Mouse (Mus musculus) myocyte (in vitro differentiated cells): ENCODE data around the gene Gtf2b. TPM values are rescaled to one million over a fixed set of nuclear protein-coding genes. Genes with fewer than 3 reads are reported as not detected.

Source experiments
- H3K27me3 ChIP-seq: one replicate; pipeline ENCODE4 v1.6.1; 2011; ENCODE audit not compliant: control insufficient read depth, insufficient read depth, insufficient read length
- H3K36me3 ChIP-seq: one replicate; pipeline ENCODE4 v1.6.1; 2011; ENCODE audit not compliant: control insufficient read depth, insufficient read depth
- H3K4me2 ChIP-seq: one replicate; pipeline ENCODE4 v1.6.1; 2011; ENCODE audit warnings: low read depth, control low read depth
- H3K4me3 ChIP-seq: one replicate; pipeline ENCODE4 v1.5.1; 2011; ENCODE audit warnings: mild to moderate bottlenecking, control low read depth, moderate library complexity
- H3K79me2 ChIP-seq: one replicate; pipeline ENCODE4 v1.6.1; 2011; ENCODE audit not compliant: control insufficient read depth, insufficient read depth
- H3ac ChIP-seq: one replicate; pipeline ENCODE4 v1.6.1; 2011; ENCODE audit not compliant: control insufficient read depth, insufficient read length
- CEBPB ChIP-seq: IDR thresholded peaks from 2 replicates; pipeline ENCODE4 v1.6.1; 2011; ENCODE audit warnings: mild to moderate bottlenecking, moderate library complexity; ENCODE audit not compliant: poor library complexity, insufficient read depth, severe bottlenecking
- E2F4 ChIP-seq: IDR thresholded peaks from one replicate; pipeline ENCODE4 v1.6.1; 2011; ENCODE audit warnings: mild to moderate bottlenecking, control low read depth, moderate library complexity; ENCODE audit not compliant: insufficient read depth
- MAX ChIP-seq: IDR thresholded peaks from one replicate; pipeline ENCODE4 v1.6.1; 2011; ENCODE audit warnings: low read depth, mild to moderate bottlenecking, control low read depth
- MYOD1 ChIP-seq, 3 experiments: IDR thresholded peaks; one replicate each; pipeline ENCODE4 v1.6.1; 2011; ENCODE audit warnings: control low read depth in 2 of 3, low read depth in 2 of 3, mild to moderate bottlenecking in 2 of 3, moderate library complexity in 1 of 3; ENCODE audit not compliant: insufficient read length in 2 of 3, control insufficient read depth in 1 of 3
- MYOG ChIP-seq, 3 experiments: IDR thresholded peaks; one replicate each; pipeline ENCODE4 v1.6.1; 2011; ENCODE audit warnings: control low read depth in 2 of 3, low read depth in 2 of 3, mild to moderate bottlenecking in 2 of 3; ENCODE audit not compliant: insufficient read length in 2 of 3, control insufficient read depth in 1 of 3, insufficient read depth in 1 of 3
- POLR2A ChIP-seq: IDR thresholded peaks from one replicate; pipeline ENCODE4 v1.6.1; 2011; ENCODE audit warnings: low read depth, mild to moderate bottlenecking, control low read depth, moderate library complexity; ENCODE audit not compliant: insufficient read length
- POLR2AphosphoS2 ChIP-seq: IDR thresholded peaks from one replicate; pipeline ENCODE4 v1.6.1; 2011; ENCODE audit warnings: low read depth, control low read depth; ENCODE audit not compliant: insufficient read length
- REST ChIP-seq: IDR thresholded peaks from one replicate; pipeline ENCODE4 v1.6.1; 2011; ENCODE audit warnings: mild to moderate bottlenecking, control low read depth, moderate library complexity; ENCODE audit not compliant: insufficient read depth, insufficient read length
- SRF ChIP-seq: IDR thresholded peaks from one replicate; pipeline ENCODE4 v1.6.1; 2011; ENCODE audit warnings: low read depth; ENCODE audit not compliant: control insufficient read depth, insufficient read length
- TCF12 ChIP-seq: IDR thresholded peaks from one replicate; pipeline ENCODE4 v1.6.1; 2011; ENCODE audit warnings: mild to moderate bottlenecking, control low read depth; ENCODE audit not compliant: poor library complexity, insufficient read depth, severe bottlenecking
- TCF3 ChIP-seq: IDR thresholded peaks from one replicate; pipeline ENCODE4 v1.6.1; 2011; ENCODE audit warnings: low read depth, control low read depth; ENCODE audit not compliant: insufficient read length
- USF1 ChIP-seq: IDR thresholded peaks from one replicate; pipeline ENCODE4 v1.6.1; 2011; ENCODE audit warnings: low read depth, mild to moderate bottlenecking, control low read depth, moderate library complexity
- polyA plus RNA-seq: library from polyadenylated mRNA; unstranded; fragments of >200 nt; fragmentation: generic; extraction: Trizol; gene quantifications from one replicate; pipeline ENCODE4 v1.2.1, GENCODE M21; 2012; ENCODE audit warnings: missing spikeins

The Gtf2b gene
- polyA plus RNA-seq, 1 experiment = 21.6 TPM

DNA sequence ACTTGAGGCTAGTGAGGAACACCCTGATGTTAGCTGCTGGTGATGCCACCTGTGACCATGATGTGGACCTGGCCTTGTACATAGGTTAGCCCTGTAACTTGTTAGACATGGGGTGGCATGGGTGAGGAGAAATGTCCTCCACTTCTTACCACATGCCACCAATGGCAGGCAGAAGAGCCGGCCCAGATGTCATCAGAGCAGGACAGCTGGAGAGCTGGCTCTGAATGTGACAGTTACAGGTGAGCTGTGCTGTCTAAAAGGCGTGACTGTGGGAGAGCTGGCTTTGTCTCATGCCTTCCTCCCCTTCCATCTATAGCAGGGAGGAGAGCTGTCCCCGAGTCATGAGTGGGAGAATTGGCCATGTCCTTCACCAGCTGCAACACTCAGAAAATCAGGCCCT lies 30.7 kb downstream of the Gtf2b start:
- Histone ChIP-seq H3ac (no peak overlapping the region), H3K4me2 (no peak overlapping the region), H3K36me3 (peaks cover 32% of the 10 kb centered on the region), H3K4me3 (no peak overlapping the region), H3K79me2 (no peaks in the 10 kb centered on the region), H3K27me3 (no peaks in the 10 kb centered on the region)
- TF ChIP-seq SRF = no peak
- TF ChIP-seq TCF12 = no peak
- no peak for TF ChIP-seq MYOD1 (IDR thresholded peaks at IDR 0.05; ENCODE audit: control insufficient read depth in 1 of 3, insufficient read length in 2 of 3, low read depth in 2 of 3)
- TF ChIP-seq E2F4 = no peak
- TF ChIP-seq REST = no peak
- no peak for TF ChIP-seq POLR2AphosphoS2
- TF ChIP-seq CEBPB = no peak
- TF ChIP-seq MYOG (IDR thresholded peaks at IDR 0.05; ENCODE audit: control insufficient read depth in 1 of 3, insufficient read depth in 1 of 3, insufficient read length in 2 of 3, low read depth in 2 of 3) = no peak
- TF ChIP-seq MAX = no peak
- no peak for TF ChIP-seq TCF3
- no peak for TF ChIP-seq POLR2A
- no peak for TF ChIP-seq USF1

DNA sequence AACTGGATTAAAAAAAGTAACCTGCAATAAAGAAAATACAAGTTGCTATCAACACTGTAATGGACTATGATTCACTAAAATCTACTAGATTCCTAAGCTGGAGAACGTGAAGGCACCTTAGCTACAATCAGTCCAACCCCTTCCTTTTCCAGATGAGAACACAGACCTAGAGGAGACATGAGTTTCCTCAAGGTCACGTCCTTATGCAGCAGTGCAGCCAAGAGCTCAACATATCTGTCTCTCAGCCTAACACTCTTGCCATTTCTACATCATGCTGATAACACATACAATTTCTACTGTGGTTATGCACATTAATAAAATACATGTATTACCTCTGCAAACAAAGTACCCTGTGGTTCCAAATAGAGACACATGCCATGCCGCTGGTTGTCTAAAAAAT lies 46.7 kb downstream of the Gtf2b start:
- H3K4me3 ChIP-seq = no peak overlapping the region
- no peak overlapping the region for H3ac ChIP-seq
- no peaks in the 10 kb centered on the region for H3K79me2 ChIP-seq
- H3K27me3 ChIP-seq = no peaks in the 10 kb centered on the region
- H3K4me2 ChIP-seq = no peak overlapping the region
- peaks cover 17% of the 10 kb centered on the region for H3K36me3 ChIP-seq
- TF ChIP-seq E2F4 = no peak
- no peak for TF ChIP-seq TCF12
- TF ChIP-seq REST = no peak
- TF ChIP-seq MYOD1 (IDR thresholded peaks at IDR 0.05; ENCODE audit: control insufficient read depth in 1 of 3, insufficient read length in 2 of 3, low read depth in 2 of 3) = no peak
- no peak for TF ChIP-seq MYOG (IDR thresholded peaks at IDR 0.05; ENCODE audit: control insufficient read depth in 1 of 3, insufficient read depth in 1 of 3, insufficient read length in 2 of 3, low read depth in 2 of 3)
- TF ChIP-seq CEBPB = no peak
- no peak for TF ChIP-seq MAX
- TF ChIP-seq SRF = no peak
- TF ChIP-seq POLR2AphosphoS2 = no peak
- no peak for TF ChIP-seq TCF3

GRCm38 (mm10) chr3:142817506-142817905 lies 52.7 kb downstream of the Gtf2b start:
- H3K27me3 ChIP-seq = no peaks in the 10 kb centered on the region
- no peak overlapping the region for H3K4me3 ChIP-seq
- TF ChIP-seq SRF (no peak), TCF12 (no peak), MYOG (IDR thresholded peaks at IDR 0.05; ENCODE audit: control insufficient read depth in 1 of 3, insufficient read depth in 1 of 3, insufficient read length in 2 of 3, low read depth in 2 of 3) (peak in 1 of 3 experiments; percentile 2), POLR2A (no peak), POLR2AphosphoS2 (no peak), MAX (no peak), USF1 (no peak), E2F4 (no peak), MYOD1 (IDR thresholded peaks at IDR 0.05; ENCODE audit: control insufficient read depth in 1 of 3, insufficient read length in 2 of 3, low read depth in 2 of 3) (peak in 1 of 3 experiments; percentile 4)
- H3K4me2 ChIP-seq = peak overlapping the region; percentile 57
- H3K36me3 ChIP-seq = peaks cover 5% of the 10 kb centered on the region
- H3K79me2 ChIP-seq = no peaks in the 10 kb centered on the region
- no peak overlapping the region for H3ac ChIP-seq

- no peak overlapping the region for H3K4me2 ChIP-seq
- no peak overlapping the region for H3ac ChIP-seq
- TF ChIP-seq TCF12 (no peak), TCF3 (no peak), SRF (no peak), MYOG (IDR thresholded peaks at IDR 0.05; ENCODE audit: control insufficient read depth in 1 of 3, insufficient read depth in 1 of 3, insufficient read length in 2 of 3, low read depth in 2 of 3) (no peak), POLR2AphosphoS2 (no peak), USF1 (no peak), POLR2A (no peak)
- H3K79me2 ChIP-seq = peaks cover 3% of the 10 kb centered on the region
- no peaks in the 10 kb centered on the region for H3K27me3 ChIP-seq
- no peaks in the 10 kb centered on the region for H3K36me3 ChIP-seq
- no peak overlapping the region for H3K4me3 ChIP-seq
Measured at GRCm38 (mm10) chr3:142823606-142824005, 58.8 kb downstream of the Gtf2b start.

- H3K79me2 ChIP-seq = peaks cover 3% of the 10 kb centered on the region
- H3K4me3 ChIP-seq = no peak overlapping the region
- H3K4me2 ChIP-seq = no peak overlapping the region
- no peak for TF ChIP-seq TCF3
- no peak for TF ChIP-seq TCF12
- TF ChIP-seq SRF = no peak
- no peak for TF ChIP-seq POLR2AphosphoS2
- TF ChIP-seq E2F4 = no peak
- TF ChIP-seq CEBPB = no peak
- no peak for TF ChIP-seq POLR2A
- no peak for TF ChIP-seq REST
- no peak for TF ChIP-seq MYOD1 (IDR thresholded peaks at IDR 0.05; ENCODE audit: control insufficient read depth in 1 of 3, insufficient read length in 2 of 3, low read depth in 2 of 3)
- no peak for TF ChIP-seq MAX
- no peak for TF ChIP-seq USF1
- TF ChIP-seq MYOG (IDR thresholded peaks at IDR 0.05; ENCODE audit: control insufficient read depth in 1 of 3, insufficient read depth in 1 of 3, insufficient read length in 2 of 3, low read depth in 2 of 3) = no peak
- H3ac ChIP-seq = no peak overlapping the region
- H3K27me3 ChIP-seq = no peaks in the 10 kb centered on the region
- peaks cover 4% of the 10 kb centered on the region for H3K36me3 ChIP-seq
Measured at GRCm38 (mm10) chr3:142826449-142827146, 61.8 kb downstream of the Gtf2b start.
